Mouse (Mus musculus) MEL (cell line): ENCODE data around the gene Chat. TPM values are rescaled to one million over a fixed set of nuclear protein-coding genes. Genes with fewer than 3 reads are reported as not detected.

Source experiments
- DNase-seq: peaks from one replicate; pipeline ENCODE4 v3.0.0; 2011; ENCODE audit warnings: low read depth, low spot score
- H3K27ac ChIP-seq: 2 replicates; pipeline ENCODE4 v1.5.1; 2012; ENCODE audit warnings: low read depth, mild to moderate bottlenecking, control low read depth, low read length, moderate library complexity; ENCODE audit not compliant: control insufficient read depth
- H3K27me3 ChIP-seq, 2 experiments: fragments of 150-350 bp in 1 of 2; sonication (generic) in 1 of 2; 2 replicates each; pipeline ENCODE4 v1.6.1; 2012; ENCODE audit warnings: low read length in 2 of 2, mild to moderate bottlenecking in 2 of 2, improper control_type of control experiment in 1 of 2, moderate library complexity in 1 of 2; ENCODE audit not compliant: insufficient read depth in 2 of 2, control insufficient read depth in 1 of 2
- H3K36me3 ChIP-seq, 2 experiments: 2 replicates each; pipeline ENCODE4 v1.6.1; 2012 to 2014; ENCODE audit warnings: low read length in 2 of 2, improper control_type of control experiment in 1 of 2, inconsistent platforms in 1 of 2, mild to moderate bottlenecking in 1 of 2; ENCODE audit not compliant: insufficient read depth in 2 of 2, control insufficient read depth in 1 of 2
- H3K4me1 ChIP-seq, 2 experiments: fragments of 150-350 bp in 1 of 2; sonication (generic) in 1 of 2; 2 replicates each; pipeline ENCODE4 v1.6.1; 2012; ENCODE audit warnings: low read length in 2 of 2, improper control_type of control experiment in 1 of 2, mild to moderate bottlenecking in 1 of 2; ENCODE audit not compliant: insufficient read depth in 2 of 2, control insufficient read depth in 1 of 2
- H3K4me3 ChIP-seq, 2 experiments: fragments of 150-350 bp in 1 of 2; sonication (generic) in 1 of 2; 2 replicates each; pipeline ENCODE4 v1.5.1; 2012; ENCODE audit warnings: low read depth in 2 of 2, low read length in 2 of 2, mild to moderate bottlenecking in 2 of 2, moderate library complexity in 2 of 2, control low read depth in 1 of 2, improper control_type of control experiment in 1 of 2; ENCODE audit not compliant: control insufficient read depth in 1 of 2, insufficient read depth in 1 of 2
- H3K79me2 ChIP-seq: 2 replicates; pipeline ENCODE4 v1.6.1; 2012; ENCODE audit warnings: mild to moderate bottlenecking, low read length, moderate library complexity; ENCODE audit not compliant: control insufficient read depth, poor library complexity, insufficient read depth
- H3K9ac ChIP-seq: 2 replicates; pipeline ENCODE4 v1.6.1; 2012; ENCODE audit warnings: low read depth, mild to moderate bottlenecking, control low read depth, low read length, moderate library complexity; ENCODE audit not compliant: control insufficient read depth, poor library complexity, severe bottlenecking
- H3K9me3 ChIP-seq: fragments of 150-350 bp; sonication (generic); replicated peaks from 2 replicates; pipeline ENCODE4 v1.6.1; 2012; ENCODE audit warnings: mild to moderate bottlenecking, low read length, improper control_type of control experiment, moderate library complexity; ENCODE audit not compliant: insufficient read depth
- CHD2 ChIP-seq: IDR thresholded peaks from 2 replicates; pipeline ENCODE4 v1.6.1; 2011; ENCODE audit warnings: low read length, improper control_type of control experiment
- ELF1 ChIP-seq: IDR thresholded peaks from 2 replicates; pipeline ENCODE4 v1.6.1; 2014; ENCODE audit warnings: low read depth, mild to moderate bottlenecking, inconsistent platforms, low read length, improper control_type of control experiment, moderate library complexity
- ETS1 ChIP-seq: IDR thresholded peaks from 2 replicates; pipeline ENCODE4 v1.6.1; 2012; ENCODE audit warnings: low read depth, mild to moderate bottlenecking, inconsistent platforms, low read length, improper control_type of control experiment, moderate library complexity
- GABPA ChIP-seq: IDR thresholded peaks from 2 replicates; pipeline ENCODE4 v1.6.1; 2012; ENCODE audit warnings: low read depth, mild to moderate bottlenecking, inconsistent platforms, low read length, improper control_type of control experiment, moderate library complexity
- GATA1 ChIP-seq: IDR thresholded peaks from 2 replicates; pipeline ENCODE4 v1.6.1; 2011; ENCODE audit warnings: low read depth, low read length, improper control_type of control experiment
- JUND ChIP-seq: IDR thresholded peaks from 2 replicates; pipeline ENCODE4 v1.6.1; 2011; ENCODE audit warnings: low read depth, mild to moderate bottlenecking, improper control_type of control experiment, low read length
- KAT2A ChIP-seq: conservative IDR thresholded peaks from 2 replicates; pipeline ENCODE4 v1.6.1; 2012; ENCODE audit warnings: low read depth, low read length, improper control_type of control experiment, inconsistent platforms
- MAFK ChIP-seq: IDR thresholded peaks from 2 replicates; pipeline ENCODE4 v1.6.1; 2011; ENCODE audit warnings: low read depth, mild to moderate bottlenecking, low read length, improper control_type of control experiment, borderline replicate concordance
- MXI1 ChIP-seq: IDR thresholded peaks from 2 replicates; pipeline ENCODE4 v1.6.1; 2011; ENCODE audit warnings: mild to moderate bottlenecking, low read depth, low read length, improper control_type of control experiment
- MYB ChIP-seq: IDR thresholded peaks from 2 replicates; pipeline ENCODE4 v1.6.1; 2011; ENCODE audit warnings: mild to moderate bottlenecking, low read depth, low read length, improper control_type of control experiment
- MYC ChIP-seq: IDR thresholded peaks from 2 replicates; pipeline ENCODE4 v1.6.1; 2011; ENCODE audit warnings: low read depth, mild to moderate bottlenecking, low read length, improper control_type of control experiment, moderate library complexity
- POLR2A ChIP-seq, 2 experiments: IDR thresholded peaks; 2 replicates each; pipeline ENCODE4 v1.6.1; 2011 to 2012; ENCODE audit warnings: low read length in 2 of 2, mild to moderate bottlenecking in 2 of 2, control low read depth in 1 of 2, improper control_type of control experiment in 1 of 2, low read depth in 1 of 2, moderate library complexity in 1 of 2; ENCODE audit not compliant: control insufficient read depth in 1 of 2, insufficient read depth in 1 of 2, poor library complexity in 1 of 2
- SMC3 ChIP-seq: IDR thresholded peaks from 2 replicates; pipeline ENCODE4 v1.6.1; 2011; ENCODE audit warnings: low read depth, low read length, improper control_type of control experiment
- TAL1 ChIP-seq: IDR thresholded peaks from 2 replicates; pipeline ENCODE4 v1.6.1; 2012; ENCODE audit warnings: mild to moderate bottlenecking, inconsistent platforms, low read length, moderate library complexity, mixed read lengths
- TBP ChIP-seq: IDR thresholded peaks from 2 replicates; pipeline ENCODE4 v1.8.0; 2011; ENCODE audit warnings: low read depth, low read length, improper control_type of control experiment
- TCF12 ChIP-seq: IDR thresholded peaks from 2 replicates; pipeline ENCODE4 v1.6.1; 2014; ENCODE audit warnings: low read depth, mild to moderate bottlenecking, inconsistent platforms, low read length, improper control_type of control experiment, moderate library complexity
- USF2 ChIP-seq, 2 experiments: IDR thresholded peaks; 2 replicates each; pipeline ENCODE4 v1.6.1; 2011 to 2012; ENCODE audit warnings: improper control_type of control experiment in 2 of 2, low read length in 2 of 2, borderline replicate concordance in 1 of 2, inconsistent platforms in 1 of 2, low read depth in 1 of 2, mild to moderate bottlenecking in 1 of 2; ENCODE audit not compliant: insufficient read depth in 1 of 2
- ZNF384 ChIP-seq: IDR thresholded peaks from 2 replicates; pipeline ENCODE4 v1.6.1; 2012; ENCODE audit warnings: low read depth, mild to moderate bottlenecking, inconsistent platforms, low read length, improper control_type of control experiment
- polyA plus RNA-seq, 2 experiments: library from polyadenylated mRNA; stranded (reverse) in 1 of 2; unstranded in 1 of 2; fragments of >175 nt in 1 of 2; fragments of >200 nt in 1 of 2; gene quantifications; 2 replicates each; pipeline versions ENCODE4 v1.2.1 to v1.2.4; 2012; ENCODE audit warnings: low replicate concordance in 2 of 2, low read depth in 1 of 2; ENCODE audit not compliant: insufficient read length in 2 of 2, insufficient read depth in 1 of 2, missing spikeins in 1 of 2
- total RNA-seq: library from RNA; depleted of rRNA; stranded (reverse); fragments of 300-350 nt; gene quantifications from 2 replicates; pipeline ENCODE4 v1.2.3, GENCODE M21; 2012

Gene Chat
- total and polyA plus RNA-seq, 3 experiments: not detected

- 0 out of 2 replicates have a peak, but pooled peaks have one; percentile 10 for TF ChIP-seq TBP
- TF ChIP-seq MYC: peak; percentile 62; the same call in 1 of the 2 replicates
- no peak for TF ChIP-seq MAFK
- peak; percentile 91 for TF ChIP-seq GATA1
- peak; percentile 26 to 51; a peak in 1 of 4 replicates for TF ChIP-seq POLR2A (IDR thresholded peaks at IDR 0.05; ENCODE audit: control insufficient read depth in 1 of 2, insufficient read depth in 1 of 2, low read depth in 1 of 2, low read length in 2 of 2, poor library complexity in 1 of 2)
- TF ChIP-seq MYB: no peak
- TF ChIP-seq JUND: no peak
- peak; percentile 18 for TF ChIP-seq MXI1
- TF ChIP-seq TAL1: peak; percentile 87
Measured at GRCm38 (mm10) chr14:32508105-32508835, 42.5 kb upstream of the Chat start (continued).

DNA sequence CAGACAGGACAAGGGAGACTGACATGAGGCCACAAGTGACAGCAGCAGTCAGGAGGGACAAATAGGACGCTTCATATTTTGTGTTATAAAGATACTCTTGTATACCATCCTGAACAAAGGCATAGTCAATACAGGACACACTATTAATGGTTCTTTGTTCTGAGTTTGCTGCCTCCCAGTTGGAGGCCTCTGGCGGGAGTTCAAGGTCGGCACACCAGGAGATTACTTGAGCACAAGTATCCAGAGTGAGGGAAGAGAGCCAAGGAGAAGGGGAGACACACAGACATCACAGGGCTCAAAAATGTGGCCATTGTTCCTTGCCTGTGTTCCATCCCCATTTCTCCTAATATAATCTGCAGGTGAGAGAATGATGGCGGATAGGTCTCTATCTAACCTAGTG, 41.4 kb upstream of the Chat start:
- Histone ChIP-seq H3K79me2 (no peaks in the 10 kb centered on the region), H3K36me3 (peaks cover 0 to 26% of the 10 kb centered on the region in 2 experiments; a peak in 2 of 4 replicates), H3K9ac (no peak overlapping the region), H3K27me3 (no peaks in the 10 kb centered on the region), H3K9me3 (no peaks in the 10 kb centered on the region), H3K4me3 (no peak overlapping the region), H3K27ac (peak overlapping the region; percentile 93), H3K4me1 (peaks cover 15 to 45% of the 10 kb centered on the region in 2 experiments)
- TF ChIP-seq ETS1 (no peak), ZNF384 (no peak), TCF12 (no peak), KAT2A (no peak), MAFK (no peak), CHD2 (no peak), SMC3 (no peak), ELF1 (no peak), USF2 (IDR thresholded peaks at IDR 0.05; ENCODE audit: borderline replicate concordance in 1 of 2, insufficient read depth in 1 of 2, low read depth in 1 of 2, low read length in 2 of 2) (no peak)
- no peak for DNase-seq

DNA sequence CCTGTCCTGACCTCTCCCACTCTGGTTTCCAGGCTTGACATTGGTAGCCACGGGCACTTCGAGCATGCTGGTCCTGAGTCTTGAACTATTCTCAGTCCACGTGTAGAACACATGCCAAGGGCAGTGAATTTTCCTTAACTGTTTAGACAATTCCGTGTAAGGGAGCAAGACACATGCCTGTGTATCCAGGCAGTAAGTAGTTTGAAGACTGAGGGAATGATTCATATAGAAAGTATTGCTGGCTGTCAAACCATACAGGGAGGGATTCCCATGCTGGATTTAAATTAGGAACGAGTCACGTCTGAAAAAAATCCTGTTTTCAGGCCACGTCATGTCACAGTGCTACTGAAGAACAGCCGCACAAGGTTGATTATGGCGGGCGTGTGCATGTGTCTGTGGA, 40.5 kb upstream of the Chat start:
- Histone ChIP-seq H3K4me1 (peaks cover 15 to 45% of the 10 kb centered on the region in 2 experiments), H3K27me3 (no peaks in the 10 kb centered on the region), H3K4me3 (no peak overlapping the region), H3K9ac (no peak overlapping the region), H3K79me2 (no peaks in the 10 kb centered on the region), H3K9me3 (no peaks in the 10 kb centered on the region), H3K27ac (no peak overlapping the region), H3K36me3 (peaks cover 0 to 26% of the 10 kb centered on the region in 2 experiments; a peak in 2 of 4 replicates)
- DNase-seq: no peak
- TF ChIP-seq GABPA: no peak
